In genomic region chr11:96301064-96301431, GRCm38 (mm10) we compare ENCODE assay signal across 14 mouse cellular contexts. TPM values are rescaled to one million over a fixed set of nuclear protein-coding genes. Genes with fewer than 3 reads are reported as not detected.
A peak's percentile ranks its signal among the peaks of the same experiment; 100 is the strongest.
DNase-seq lines count a peak whose midpoint lies in the region; ATAC-seq and TF ChIP-seq lines count a peak whose summit lies in the region.
"Had no signal": no experiment of that assay in that cellular context is flagged by ENCODE, and none has a peak within 500 bp of the region (broad histone marks: within the 10 kb centered on the region; RNA-seq: fewer than 3 reads in every experiment).

No protein-coding gene starts in this region.

- H3K27me3 ChIP-seq in E14TG2a.4 (ENCODE audit: insufficient read depth, low read length) = peaks cover 100% of the 10 kb centered on the region
- H3K27me3 ChIP-seq in hindbrain, embryonic 13.5 days = peaks cover 96% of the 10 kb centered on the region
- H3K27me3 ChIP-seq in limb, embryonic 13.5 days = peaks cover 100% of the 10 kb centered on the region

- H3K4me3 ChIP-seq in E14TG2a.4 (replicated peaks; ENCODE audit: low read length) = peak overlapping the region; percentile 62
- peak overlapping the region; percentile 57 for H3K4me3 ChIP-seq in hindbrain, embryonic 13.5 days
- peak overlapping the region; percentile 19 for H3K4me3 ChIP-seq in limb, embryonic 13.5 days
- H3K4me3 ChIP-seq: liver, embryonic 12.5 days; megakaryocyte, embryonic 14.5 days had no signal

- no peaks in the 10 kb centered on the region for H3K36me3 ChIP-seq in E14TG2a.4 (ENCODE audit: insufficient read depth, low read length)
- H3K36me3 ChIP-seq in hindbrain, embryonic 13.5 days = no peaks in the 10 kb centered on the region
- H3K36me3 ChIP-seq in limb, embryonic 13.5 days = no peaks in the 10 kb centered on the region
- H3K36me3 ChIP-seq: liver, embryonic 12.5 days had no signal

- WGBS in hindbrain, embryonic 13.5 days = 3% methylated on average over 10 of the region's 10 CpGs
- 11% methylated on average over 10 of the region's 10 CpGs for WGBS in limb, embryonic 13.5 days

- ATAC-seq in hindbrain, embryonic 13.5 days (ENCODE audit: low FRiP score) = no peak
- no peak for ATAC-seq in limb, embryonic 13.5 days (ENCODE audit: low FRiP score, low read depth)
- ATAC-seq: forebrain, embryonic 16.5 days; liver, embryonic 12.5 days had no signal

- peaks cover 63% of the 10 kb centered on the region for H3K4me1 ChIP-seq in E14TG2a.4 (replicated peaks; ENCODE audit: low read depth, low read length)
- H3K4me1 ChIP-seq in hindbrain, embryonic 13.5 days (replicated peaks) = peaks cover 7% of the 10 kb centered on the region
- H3K4me1 ChIP-seq in limb, embryonic 13.5 days = peaks cover 19% of the 10 kb centered on the region

- intact Hi-C loops in gastrocnemius, postnatal 14 days (cut with DNase I; ENCODE audit: low total_unique reads) = loop anchor here (5.0 to 10.0 kb wide), 2 partner anchors 104 to 236 kb away; no protein-coding TSS in a partner anchor

- H3K9me3 ChIP-seq in E14TG2a.4 (ENCODE audit: low read length) = no peaks in the 10 kb centered on the region
- H3K9me3 ChIP-seq in hindbrain, embryonic 13.5 days = no peaks in the 10 kb centered on the region
- H3K9me3 ChIP-seq in limb, embryonic 13.5 days = no peaks in the 10 kb centered on the region
- H3K9me3 ChIP-seq: liver, embryonic 12.5 days had no signal

- peak overlapping the region; percentile 99 for H3K9ac ChIP-seq in hindbrain, embryonic 13.5 days
- H3K9ac ChIP-seq in limb, embryonic 13.5 days = no peak overlapping the region
- H3K9ac ChIP-seq: liver, embryonic 12.5 days had no signal

- DNase-seq in kidney, adult 18-20 months = peak; percentile 50
- DNase-seq in kidney, postnatal 4 days = no peak
- no peak for DNase-seq in gastrocnemius, postnatal 14 days
- no peak for DNase-seq in spleen, adult 18-20 months
- DNase-seq in urinary bladder, postnatal 36 days (ENCODE audit: low spot score in 2 of 2) = no peak
- DNase-seq: heart, postnatal 4 days had no signal

- no peak for TF ChIP-seq CTCF in E14TG2a.4 (conservative IDR thresholded peaks at IDR 0.05; ENCODE audit: low read length)

- H3K4me2 ChIP-seq in hindbrain, embryonic 13.5 days = peak overlapping the region; percentile 83
- H3K4me2 ChIP-seq in limb, embryonic 13.5 days (replicated peaks) = peak overlapping the region; percentile 34; the same call in 1 of the 2 replicates

- H3K27ac ChIP-seq in hindbrain, embryonic 13.5 days = peak overlapping the region; percentile 100
- H3K27ac ChIP-seq in limb, embryonic 13.5 days = no peak overlapping the region
- H3K27ac ChIP-seq: liver, embryonic 12.5 days had no signal

RNA-seq across cellular contexts. Expression of gene Hoxb5, which starts 2.1 kb away (rescaled TPM):
- 196 and 216 TPM in 2 replicates for polyA plus RNA-seq in hindbrain, embryonic 13.5 days (2015; fragmentation: Nextera tagmentation; extraction: Ambion mirVana)
- 0.97 and 1.5 TPM in 2 replicates for polyA plus RNA-seq in limb, embryonic 13.5 days (2015; fragmentation: Nextera tagmentation; extraction: Ambion mirVana)
- under 1 TPM; 0.90 to 0.91 TPM for total RNA-seq in gastrocnemius, postnatal 14 days (2021)
- total RNA-seq: layer of hippocampus, postnatal 14 days; neutrophil, adult 5-6 weeks had no signal
- polyA plus RNA-seq: forebrain, embryonic 16.5 days had no signal

RNA-seq across cellular contexts. Expression of gene Hoxb6, which starts 8.8 kb away (rescaled TPM):
- polyA plus RNA-seq in hindbrain, embryonic 13.5 days (2015; fragmentation: Nextera tagmentation; extraction: Ambion mirVana) = 81.9 and 132 TPM in 2 replicates
- polyA plus RNA-seq in limb, embryonic 13.5 days (2015; fragmentation: Nextera tagmentation; extraction: Ambion mirVana) = 0.59 and 1.4 TPM in 2 replicates
- under 1 TPM; 0.43 to 0.75 TPM for total RNA-seq in gastrocnemius, postnatal 14 days (2021)
- total RNA-seq: heart, postnatal 4 days; layer of hippocampus, postnatal 14 days; neutrophil, adult 5-6 weeks had no signal
- polyA plus RNA-seq: forebrain, embryonic 16.5 days had no signal

RNA-seq across cellular contexts. Expression of gene Hoxb7, which starts 14.6 kb away (rescaled TPM):
- polyA plus RNA-seq in hindbrain, embryonic 13.5 days (2015; fragmentation: Nextera tagmentation; extraction: Ambion mirVana) = 21.5 and 33.2 TPM in 2 replicates
- 2.0 and 2.2 TPM in 2 replicates for polyA plus RNA-seq in limb, embryonic 13.5 days (2015; fragmentation: Nextera tagmentation; extraction: Ambion mirVana)
- 1 to 10 TPM; 1.5 to 1.6 TPM for total RNA-seq in gastrocnemius, postnatal 14 days (2021)
- total RNA-seq: layer of hippocampus, postnatal 14 days; neutrophil, adult 5-6 weeks had no signal
- polyA plus RNA-seq: forebrain, embryonic 16.5 days had no signal

RNA-seq across cellular contexts. Expression of gene Hoxb4, which starts 17.0 kb away (rescaled TPM):
- 9.5 and 11.3 TPM in 2 replicates for polyA plus RNA-seq in hindbrain, embryonic 13.5 days (2015; fragmentation: Nextera tagmentation; extraction: Ambion mirVana)
- polyA plus RNA-seq in limb, embryonic 13.5 days (2015; fragmentation: Nextera tagmentation; extraction: Ambion mirVana) = 0.36 and 0.50 TPM in 2 replicates
- under 1 TPM; 0.51 to 0.53 TPM for total RNA-seq in gastrocnemius, postnatal 14 days (2021)
- total RNA-seq: layer of hippocampus, postnatal 14 days had no signal
- polyA plus RNA-seq: forebrain, embryonic 16.5 days had no signal

RNA-seq across cellular contexts. Expression of gene Hoxb8, which starts 19.3 kb away (rescaled TPM):
- polyA plus RNA-seq in hindbrain, embryonic 13.5 days (2015; fragmentation: Nextera tagmentation; extraction: Ambion mirVana) = 19.2 and 27.2 TPM in 2 replicates
- polyA plus RNA-seq in limb, embryonic 13.5 days (2015; fragmentation: Nextera tagmentation; extraction: Ambion mirVana) = 0.17 and 0.32 TPM in 2 replicates
- total RNA-seq in gastrocnemius, postnatal 14 days (2021) = under 1 TPM; 0.71 to 0.74 TPM
- total RNA-seq: heart, postnatal 4 days; layer of hippocampus, postnatal 14 days; neutrophil, adult 5-6 weeks had no signal
- polyA plus RNA-seq: forebrain, embryonic 16.5 days; liver, embryonic 12.5 days had no signal

Comparison
In these comparisons a context has a peak if more than half of its experiments do, and no peak if none do; other contexts are left out.
1. RNA of gene Hoxb5, which starts 2.1 kb away (polyA plus RNA-seq): 196 to 216 TPM in hindbrain, embryonic 13.5 days; 0.97 to 1.5 TPM in limb, embryonic 13.5 days; every median in the first group is over 10 times any median in the second.
2. RNA of gene Hoxb6, which starts 8.8 kb away (polyA plus RNA-seq): 81.9 to 132 TPM in hindbrain, embryonic 13.5 days; 0.59 to 1.4 TPM in limb, embryonic 13.5 days; every median in the first group is over 10 times any median in the second.
3. Peak in every context shown above with its lines, with median percentiles within 50 percentile points of each other: H3K4me3 ChIP-seq.